Mouse (Mus musculus) testis, adult 2 months (tissue): ENCODE measurements around the gene Arhgap35. TPM values are rescaled to one million over a fixed set of nuclear protein-coding genes. Genes with fewer than 3 reads are reported as not detected.

Source experiments
- H3K27ac ChIP-seq: fragments of 200-500 bp; 2 replicates; pipeline ENCODE4 v1.5.1; 2012; ENCODE audit warnings: low read depth, low read length; ENCODE audit not compliant: control insufficient read depth, insufficient read depth
- H3K27me3 ChIP-seq: fragments of 200-500 bp; 2 replicates; pipeline ENCODE4 v1.6.1; 2012; ENCODE audit warnings: mild to moderate bottlenecking, low read length, moderate library complexity; ENCODE audit not compliant: control insufficient read depth, insufficient read depth
- H3K36me3 ChIP-seq: fragments of 200-500 bp; 2 replicates; pipeline ENCODE4 v1.6.1; 2012; ENCODE audit warnings: mild to moderate bottlenecking, low read length; ENCODE audit not compliant: control insufficient read depth, insufficient read depth
- H3K4me1 ChIP-seq: fragments of 200-500 bp; 2 replicates; pipeline ENCODE4 v1.6.1; 2012; ENCODE audit warnings: low read length; ENCODE audit not compliant: control insufficient read depth, insufficient read depth
- H3K4me3 ChIP-seq: fragments of 200-500 bp; 2 replicates; pipeline ENCODE4 v1.5.1; 2012; ENCODE audit warnings: low read depth, mild to moderate bottlenecking, low read length, moderate library complexity, mixed read lengths; ENCODE audit not compliant: control insufficient read depth
- CTCF ChIP-seq: fragments of 200-500 bp; IDR thresholded peaks from 2 replicates; pipeline ENCODE4 v1.5.1; 2012; ENCODE audit warnings: low read depth, mild to moderate bottlenecking, inconsistent platforms, low read length, moderate library complexity; ENCODE audit not compliant: control insufficient read depth, insufficient read depth, insufficient replicate concordance
- POLR2A ChIP-seq: fragments of 200-500 bp; IDR thresholded peaks from 2 replicates; pipeline ENCODE4 v1.6.1; 2012; ENCODE audit warnings: low read depth, mild to moderate bottlenecking, inconsistent platforms, low read length, moderate library complexity; ENCODE audit not compliant: control insufficient read depth
- polyA plus RNA-seq: library from polyadenylated mRNA; depleted of rRNA; stranded (reverse); fragments of >200 nt; gene quantifications from 2 replicates; pipeline ENCODE4 v1.2.3, GENCODE M21; 2012

The Arhgap35 gene
- polyA plus RNA-seq, 1 experiment: 21.7 TPM

DNA sequence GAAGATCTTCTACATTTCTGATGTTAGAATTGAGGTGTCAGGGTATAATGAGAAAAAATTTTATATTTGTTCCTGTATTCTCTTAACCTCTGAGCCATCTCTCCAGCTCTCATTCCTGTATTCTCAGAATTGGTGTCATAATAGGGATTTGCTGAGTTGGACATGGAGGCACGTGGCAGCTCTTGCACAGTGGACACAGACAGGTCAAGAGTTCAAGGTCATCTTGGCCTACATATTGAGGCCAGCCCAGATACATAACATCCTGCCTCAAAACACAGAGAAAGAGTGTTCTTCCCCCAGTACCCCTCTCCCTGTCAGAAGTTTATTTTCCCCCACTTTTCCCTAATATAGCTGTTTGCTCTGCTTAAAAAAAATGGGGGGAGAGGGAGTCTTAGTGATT is 38.1 kb downstream of the Arhgap35 start:
- Histone ChIP-seq H3K4me1 (no peaks in the 10 kb centered on the region), H3K4me3 (no peak overlapping the region), H3K36me3 (no peaks in the 10 kb centered on the region), H3K27me3 (no peaks in the 10 kb centered on the region), H3K27ac (no peak overlapping the region)
- TF ChIP-seq CTCF (no peak), POLR2A (no peak)

DNA sequence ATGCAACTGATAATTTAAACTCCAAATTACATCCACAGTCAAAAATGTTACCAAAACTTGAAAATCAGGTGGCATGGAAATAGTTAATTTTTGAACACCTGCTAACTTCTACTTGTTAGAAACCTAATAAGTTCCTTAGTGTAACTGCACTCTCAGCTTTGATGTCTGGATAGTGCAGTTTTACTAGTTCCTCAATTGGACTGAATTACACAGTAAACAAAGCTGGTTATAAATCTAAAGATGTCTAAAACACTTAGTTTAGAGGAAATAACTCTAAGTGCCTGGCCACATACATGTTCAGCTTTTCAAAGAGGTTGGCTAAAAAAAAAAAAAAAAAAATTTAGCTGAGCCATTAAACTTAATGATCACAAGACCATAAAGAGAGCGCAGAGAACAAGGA is 43.6 kb downstream of the Arhgap35 start:
- Histone ChIP-seq H3K27me3 (no peaks in the 10 kb centered on the region), H3K36me3 (no peaks in the 10 kb centered on the region), H3K4me3 (no peak overlapping the region), H3K4me1 (no peaks in the 10 kb centered on the region), H3K27ac (no peak overlapping the region)
- TF ChIP-seq POLR2A (no peak), CTCF (no peak)

DNA sequence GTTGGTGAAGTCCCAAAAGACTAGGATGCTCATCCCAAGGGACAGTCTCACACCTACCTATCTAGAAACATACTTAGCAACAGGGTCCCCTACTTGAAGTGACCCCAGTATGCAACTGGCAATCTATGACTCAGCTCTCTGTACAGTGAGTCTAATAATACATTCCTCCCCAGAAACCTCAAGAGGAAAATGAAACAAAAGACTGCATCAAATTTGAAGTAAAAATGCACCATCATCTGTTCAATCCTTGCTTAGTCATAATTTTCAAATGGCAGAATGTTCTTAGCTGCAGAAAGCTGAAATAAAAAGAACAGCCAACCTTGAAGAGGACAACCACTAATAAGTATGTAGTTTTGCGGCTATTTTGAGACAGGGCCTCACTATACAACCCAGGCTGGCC is 44.1 kb downstream of the Arhgap35 start:
- H3K36me3 ChIP-seq: no peaks in the 10 kb centered on the region
- H3K4me1 ChIP-seq: no peaks in the 10 kb centered on the region
- no peak overlapping the region for H3K27ac ChIP-seq
- no peaks in the 10 kb centered on the region for H3K27me3 ChIP-seq
- no peak overlapping the region for H3K4me3 ChIP-seq
- TF ChIP-seq CTCF (no peak), POLR2A (no peak)

DNA sequence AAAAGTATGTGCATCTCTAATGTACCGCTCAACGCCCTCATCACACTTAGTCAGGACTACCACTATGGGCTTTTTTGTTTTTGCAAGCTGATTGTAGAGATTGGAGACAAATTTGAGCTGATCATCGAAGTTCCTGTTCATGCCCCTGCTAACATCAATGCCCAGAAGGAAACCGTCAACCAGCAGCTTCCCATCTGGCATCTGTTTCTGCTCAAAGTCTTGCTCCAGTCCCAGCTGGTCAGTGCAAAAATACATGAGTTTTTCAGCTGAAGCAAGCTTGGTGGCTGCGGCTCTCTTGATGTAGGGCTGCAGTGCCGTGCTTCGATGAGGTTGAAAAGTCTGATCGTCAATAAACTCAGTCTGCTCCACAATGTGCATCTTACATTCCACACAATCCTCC is 50.3 kb downstream of the Arhgap35 start:
- H3K27me3 ChIP-seq: no peaks in the 10 kb centered on the region
- TF ChIP-seq POLR2A (no peak), CTCF (no peak)
- H3K27ac ChIP-seq: no peak overlapping the region
- peaks cover 8% of the 10 kb centered on the region for H3K36me3 ChIP-seq
- H3K4me3 ChIP-seq: no peak overlapping the region
- H3K4me1 ChIP-seq: no peaks in the 10 kb centered on the region

DNA sequence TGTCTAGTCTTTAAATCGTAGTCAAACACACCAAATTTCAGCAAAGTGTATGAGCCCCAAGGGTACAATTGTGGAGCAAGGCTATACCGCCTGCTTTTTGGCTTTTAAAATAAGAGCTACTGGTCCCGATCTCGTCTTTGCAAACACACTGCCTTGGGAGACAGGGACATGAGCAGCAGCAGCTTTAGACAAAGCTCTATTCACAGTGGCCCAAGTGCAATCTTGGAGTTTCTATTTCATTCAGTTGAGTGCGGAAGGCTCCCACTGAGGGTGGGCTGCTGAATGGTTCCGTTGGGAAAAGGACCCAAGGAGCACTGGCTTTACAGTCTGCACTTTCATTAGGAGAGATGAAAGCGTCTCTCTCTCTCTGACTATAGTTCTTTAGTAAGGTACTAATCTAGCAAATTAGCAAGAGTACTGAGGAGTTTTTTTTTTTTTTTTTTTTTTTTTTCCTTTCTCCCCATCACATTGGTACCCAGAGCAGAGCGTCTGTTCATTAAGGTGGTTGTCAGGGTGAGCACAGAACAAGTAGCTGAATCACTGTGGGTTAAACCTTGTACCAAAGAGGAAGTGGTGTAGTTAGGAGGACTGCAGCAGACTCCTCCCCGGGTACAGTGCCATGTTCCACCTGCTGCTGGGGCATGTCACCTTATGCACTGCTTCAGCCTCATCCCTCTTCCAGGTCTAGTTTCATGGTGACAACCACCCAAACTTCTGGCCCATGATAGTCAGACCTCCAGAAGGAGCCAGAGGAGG is 56.8 kb downstream of the Arhgap35 start:
- H3K27ac ChIP-seq: no peak overlapping the region
- no peak for TF ChIP-seq POLR2A
- no peak for TF ChIP-seq CTCF
- peaks cover 1% of the 10 kb centered on the region; the same call in 1 of the 2 replicates for H3K36me3 ChIP-seq
- H3K4me3 ChIP-seq: no peak overlapping the region
- H3K27me3 ChIP-seq: no peaks in the 10 kb centered on the region
- no peaks in the 10 kb centered on the region for H3K4me1 ChIP-seq

DNA sequence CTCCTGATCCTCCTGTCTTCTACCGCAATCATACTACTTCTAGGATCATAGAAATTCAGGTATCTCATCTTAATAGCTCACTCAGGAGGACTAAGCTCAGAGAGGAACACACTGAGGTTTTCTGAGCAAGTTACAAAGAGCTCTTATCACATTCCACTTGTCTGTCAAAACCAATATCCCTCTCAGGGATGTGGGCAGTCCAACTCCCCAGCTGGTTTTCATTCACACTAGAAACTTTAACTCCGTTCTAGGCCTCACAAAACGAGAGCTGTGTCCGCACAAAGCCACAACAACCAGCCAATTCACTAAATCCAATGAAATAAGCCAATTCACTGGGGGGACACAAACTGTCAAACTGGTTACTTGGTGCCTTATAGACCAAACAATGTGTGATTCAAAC is 57.5 kb downstream of the Arhgap35 start:
- Histone ChIP-seq H3K4me3 (no peak overlapping the region), H3K27ac (no peak overlapping the region), H3K36me3 (peaks cover 1% of the 10 kb centered on the region; the same call in 1 of the 2 replicates), H3K27me3 (no peaks in the 10 kb centered on the region), H3K4me1 (no peaks in the 10 kb centered on the region)
- TF ChIP-seq CTCF: no peak
- TF ChIP-seq POLR2A: no peak

DNA sequence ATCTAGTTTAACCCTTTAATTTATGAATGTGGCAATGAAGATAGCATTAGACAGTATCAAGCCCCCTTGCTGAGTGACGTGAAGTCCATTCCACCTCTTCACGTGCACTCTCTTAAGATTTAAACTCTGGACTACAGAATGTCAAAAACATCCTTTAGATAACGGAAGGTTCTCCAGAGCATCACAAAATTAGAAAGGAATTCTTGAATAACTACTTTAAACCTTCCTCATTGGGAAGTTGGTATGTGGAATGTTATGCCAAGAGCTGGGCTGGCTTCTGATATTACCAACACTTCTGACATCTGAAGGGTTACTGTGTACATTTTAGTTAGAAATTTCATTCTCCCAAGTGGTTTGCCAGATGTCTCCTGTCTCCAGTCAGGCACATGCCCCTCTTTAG is 60.6 kb downstream of the Arhgap35 start:
- TF ChIP-seq POLR2A: no peak
- TF ChIP-seq CTCF: no peak
- H3K27me3 ChIP-seq: no peaks in the 10 kb centered on the region
- H3K4me1 ChIP-seq: no peaks in the 10 kb centered on the region
- H3K4me3 ChIP-seq: no peak overlapping the region
- no peak overlapping the region for H3K27ac ChIP-seq
- no peaks in the 10 kb centered on the region; the same call in 1 of the 2 replicates for H3K36me3 ChIP-seq

DNA sequence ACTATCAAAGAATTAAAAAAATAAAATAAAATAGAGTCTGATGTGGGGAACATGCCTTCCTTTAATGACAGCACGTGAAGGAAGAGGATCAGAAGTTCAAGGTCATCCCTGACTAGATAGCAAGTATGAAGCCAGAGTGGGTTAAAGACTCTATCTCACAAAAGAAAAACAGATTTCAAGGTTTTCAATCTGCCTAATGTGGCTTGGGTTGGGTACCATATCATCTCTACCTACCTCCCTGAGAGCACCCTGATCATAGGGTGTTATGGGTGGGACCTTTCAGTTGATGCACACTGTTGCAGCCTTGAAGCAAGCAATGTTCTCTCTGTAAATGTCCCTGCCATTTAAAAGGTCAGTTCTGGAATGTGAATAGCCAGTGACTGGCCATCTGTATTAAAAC is 63.2 kb downstream of the Arhgap35 start:
- no peak overlapping the region for H3K27ac ChIP-seq
- no peaks in the 10 kb centered on the region for H3K27me3 ChIP-seq
- H3K4me1 ChIP-seq: no peaks in the 10 kb centered on the region
- no peaks in the 10 kb centered on the region for H3K36me3 ChIP-seq
- no peak overlapping the region for H3K4me3 ChIP-seq
- TF ChIP-seq CTCF (no peak), POLR2A (no peak)
